Mouse (Mus musculus) midbrain, embryonic 10.5 days (tissue): ENCODE results near the gene Ripk1. TPM values are rescaled to one million over a fixed set of nuclear protein-coding genes. Genes with fewer than 3 reads are reported as not detected.

Source experiments
- DNase-seq: peaks from one replicate; pipeline ENCODE4 v3.0.0-alpha.2; 2017; ENCODE audit warnings: low spot score
- H3K27ac ChIP-seq: fragments of 300-500 bp; sonication (generic); replicated peaks from 2 replicates; pipeline ENCODE4 v1.5.1; 2016; ENCODE audit warnings: mild to moderate bottlenecking
- H3K27me3 ChIP-seq: fragments of 300-500 bp; sonication (generic); 2 replicates; pipeline ENCODE4 v1.6.1; 2016; ENCODE audit warnings: low read depth, mild to moderate bottlenecking; ENCODE audit not compliant: poor library complexity, severe bottlenecking
- H3K36me3 ChIP-seq: fragments of 300-500 bp; sonication (generic); 2 replicates; pipeline ENCODE4 v1.6.1; 2016; ENCODE audit warnings: mild to moderate bottlenecking, moderate library complexity
- H3K4me1 ChIP-seq: fragments of 300-500 bp; sonication (generic); 2 replicates; pipeline ENCODE4 v1.6.1; 2016
- H3K4me3 ChIP-seq: fragments of 300-500 bp; sonication (generic); 2 replicates; pipeline ENCODE4 v1.5.1; 2016; ENCODE audit warnings: mild to moderate bottlenecking, moderate library complexity
- H3K9me3 ChIP-seq: fragments of 300-500 bp; sonication (generic); replicated peaks from 2 replicates; pipeline ENCODE4 v1.6.1; 2016; ENCODE audit warnings: mild to moderate bottlenecking
- WGBS: fragments of 180-500 bp; shearing (Covaris S2); methylation state at CpG from one replicate; pipeline ENCODE4 v1.1.7; 2016; 5-methylcytosine and 5-hydroxymethylcytosine counted together
- polyA plus RNA-seq: library from polyadenylated mRNA; unstranded; fragments of >200 nt; fragmentation: Nextera tagmentation; extraction: Ambion mirVana; gene quantifications from 2 replicates; pipeline ENCODE4 v1.2.1, GENCODE M21; 2016

Ripk1 gene
- polyA plus RNA-seq, 1 experiment from 2014 or later, result 6.8 TPM

GRCm38 (mm10) chr13:34045511-34046249, 43.5 kb downstream of the Ripk1 start:
- Histone ChIP-seq H3K27me3 (no peaks in the 10 kb centered on the region), H3K27ac (no peak overlapping the region), H3K36me3 (peaks cover 18% of the 10 kb centered on the region), H3K4me3 (no peak overlapping the region), H3K4me1 (peaks cover 13% of the 10 kb centered on the region), H3K9me3 (no peaks in the 10 kb centered on the region)
- 65% methylated on average over 5 of the region's 5 CpGs for WGBS
- no peak for DNase-seq

GRCm38 (mm10) chr13:34046421-34047012, 44.4 kb downstream of the Ripk1 start:
- peak overlapping the region; percentile 19 for H3K27ac ChIP-seq
- 45% methylated on average over 11 of the region's 11 CpGs for WGBS

GRCm38 (mm10) chr13:34047526-34047925, 45.4 kb downstream of the Ripk1 start:
- WGBS, result 75% methylated on average over 3 of the region's 3 CpGs
- Histone ChIP-seq H3K36me3 (peaks cover 18% of the 10 kb centered on the region), H3K27ac (no peak overlapping the region), H3K9me3 (no peaks in the 10 kb centered on the region), H3K4me1 (peaks cover 8% of the 10 kb centered on the region), H3K4me3 (no peak overlapping the region), H3K27me3 (no peaks in the 10 kb centered on the region)
- no peak for DNase-seq

More at GRCm38 (mm10) chr13:34046421-34047012, 44.4 kb downstream of the Ripk1 start:
- peak; percentile 64 for DNase-seq
- peaks cover 18% of the 10 kb centered on the region for H3K36me3 ChIP-seq
- H3K4me3 ChIP-seq, result no peak overlapping the region
- no peaks in the 10 kb centered on the region for H3K27me3 ChIP-seq
- H3K9me3 ChIP-seq, result no peaks in the 10 kb centered on the region
- peaks cover 13% of the 10 kb centered on the region for H3K4me1 ChIP-seq

GRCm38 (mm10) chr13:34050479-34050878, 48.3 kb downstream of the Ripk1 start:
- no peak for DNase-seq
- Histone ChIP-seq H3K36me3 (peaks cover 29% of the 10 kb centered on the region), H3K27ac (no peak overlapping the region), H3K9me3 (no peaks in the 10 kb centered on the region; the same call in 1 of the 2 replicates), H3K4me1 (peaks cover 9% of the 10 kb centered on the region), H3K4me3 (no peak overlapping the region), H3K27me3 (no peaks in the 10 kb centered on the region)
- WGBS, result 94% methylated on average over 8 of the region's 8 CpGs

GRCm38 (mm10) chr13:34051692-34052091, 49.5 kb downstream of the Ripk1 start:
- H3K4me1 ChIP-seq, result peaks cover 5% of the 10 kb centered on the region
- WGBS, result 92% methylated on average over 3 of the region's 3 CpGs
- no peaks in the 10 kb centered on the region; the same call in 1 of the 2 replicates for H3K9me3 ChIP-seq
- H3K27ac ChIP-seq, result no peak overlapping the region
- H3K36me3 ChIP-seq, result peaks cover 41% of the 10 kb centered on the region
- no peak overlapping the region for H3K4me3 ChIP-seq
- no peaks in the 10 kb centered on the region for H3K27me3 ChIP-seq
- DNase-seq, result no peak

GRCm38 (mm10) chr13:34053673-34054282, 51.6 kb downstream of the Ripk1 start:
- no peaks in the 10 kb centered on the region for H3K27me3 ChIP-seq
- H3K27ac ChIP-seq, result no peak overlapping the region
- no peak overlapping the region for H3K4me3 ChIP-seq
- H3K9me3 ChIP-seq, result no peaks in the 10 kb centered on the region; the same call in 1 of the 2 replicates
- DNase-seq, result no peak
- H3K4me1 ChIP-seq, result peaks cover 5% of the 10 kb centered on the region
- H3K36me3 ChIP-seq, result peaks cover 39% of the 10 kb centered on the region
- 85% methylated on average over 13 of the region's 13 CpGs for WGBS

- H3K4me1 ChIP-seq, result peaks cover 5% of the 10 kb centered on the region
- no peaks in the 10 kb centered on the region for H3K27me3 ChIP-seq
- no peak overlapping the region for H3K4me3 ChIP-seq
- no peak for DNase-seq
- H3K9me3 ChIP-seq, result no peaks in the 10 kb centered on the region; the same call in 1 of the 2 replicates
- H3K36me3 ChIP-seq, result peaks cover 43% of the 10 kb centered on the region
- no peak overlapping the region for H3K27ac ChIP-seq
- 64% methylated on average over 4 of the region's 4 CpGs for WGBS
These were observed 52.2 kb downstream of the Ripk1 start for GRCm38 (mm10) chr13:34054391-34054790.

- Histone ChIP-seq H3K27ac (no peak overlapping the region), H3K4me1 (peaks cover 5% of the 10 kb centered on the region), H3K36me3 (peaks cover 43% of the 10 kb centered on the region), H3K9me3 (no peaks in the 10 kb centered on the region; the same call in 1 of the 2 replicates), H3K4me3 (no peak overlapping the region), H3K27me3 (no peaks in the 10 kb centered on the region)
- 91% methylated on average over 3 of the region's 3 CpGs for WGBS
- no peak for DNase-seq
These were observed 52.8 kb downstream of the Ripk1 start for GRCm38 (mm10) chr13:34054983-34055382.

GRCm38 (mm10) chr13:34057252-34057651, 55.1 kb downstream of the Ripk1 start:
- H3K27me3 ChIP-seq, result no peaks in the 10 kb centered on the region
- no peaks in the 10 kb centered on the region; the same call in 1 of the 2 replicates for H3K9me3 ChIP-seq
- WGBS, result 93% methylated on average over 1 of the region's 1 CpGs
- H3K4me3 ChIP-seq, result no peak overlapping the region
- H3K27ac ChIP-seq, result no peak overlapping the region
- no peak for DNase-seq
- peaks cover 46% of the 10 kb centered on the region for H3K36me3 ChIP-seq
- H3K4me1 ChIP-seq, result peaks cover 6% of the 10 kb centered on the region

GRCm38 (mm10) chr13:34060061-34060460, 57.9 kb downstream of the Ripk1 start:
- 91% methylated on average over 9 of the region's 9 CpGs for WGBS
- H3K27ac ChIP-seq, result no peak overlapping the region
- no peaks in the 10 kb centered on the region for H3K27me3 ChIP-seq
- H3K4me1 ChIP-seq, result 0 out of 2 replicates have a peak, but pooled peaks cover 3% of the 10 kb centered on the region
- H3K36me3 ChIP-seq, result peaks cover 53% of the 10 kb centered on the region
- no peak for DNase-seq
- H3K4me3 ChIP-seq, result no peak overlapping the region
- no peaks in the 10 kb centered on the region; the same call in 1 of the 2 replicates for H3K9me3 ChIP-seq

GRCm38 (mm10) chr13:34062466-34062865, 60.3 kb downstream of the Ripk1 start:
- Histone ChIP-seq H3K9me3 (no peaks in the 10 kb centered on the region; the same call in 1 of the 2 replicates), H3K27ac (no peak overlapping the region), H3K27me3 (no peaks in the 10 kb centered on the region), H3K36me3 (peaks cover 37% of the 10 kb centered on the region), H3K4me1 (peaks cover 16% of the 10 kb centered on the region), H3K4me3 (no peak overlapping the region)
- WGBS, result 87% methylated on average over 10 of the region's 10 CpGs
- no peak for DNase-seq

GRCm38 (mm10) chr13:34066351-34066750, 64.2 kb downstream of the Ripk1 start:
- Histone ChIP-seq H3K4me3 (no peak overlapping the region), H3K36me3 (peaks cover 18% of the 10 kb centered on the region), H3K27ac (no peak overlapping the region), H3K27me3 (no peaks in the 10 kb centered on the region), H3K4me1 (peaks cover 36% of the 10 kb centered on the region), H3K9me3 (no peaks in the 10 kb centered on the region; the same call in 1 of the 2 replicates)
- DNase-seq, result no peak
- 38% methylated on average over 1 of the region's 1 CpGs for WGBS
